Mouse (Mus musculus) spleen, adult 2 months (tissue): ENCODE data around the gene Aldh16a1.

Experiments
- CTCF ChIP-seq: fragments of 200-500 bp; IDR thresholded peaks from 2 replicates; pipeline ENCODE4 v1.5.1; 2011; ENCODE audit warnings: mild to moderate bottlenecking, inconsistent platforms; ENCODE audit not compliant: insufficient read depth, insufficient read length, insufficient replicate concordance; ENCODE audit errors: extremely low read depth
- POLR2A ChIP-seq: fragments of 200-500 bp; IDR thresholded peaks from 2 replicates; pipeline ENCODE4 v1.6.1; 2011; ENCODE audit warnings: low read depth, low read length, inconsistent platforms

DNA sequence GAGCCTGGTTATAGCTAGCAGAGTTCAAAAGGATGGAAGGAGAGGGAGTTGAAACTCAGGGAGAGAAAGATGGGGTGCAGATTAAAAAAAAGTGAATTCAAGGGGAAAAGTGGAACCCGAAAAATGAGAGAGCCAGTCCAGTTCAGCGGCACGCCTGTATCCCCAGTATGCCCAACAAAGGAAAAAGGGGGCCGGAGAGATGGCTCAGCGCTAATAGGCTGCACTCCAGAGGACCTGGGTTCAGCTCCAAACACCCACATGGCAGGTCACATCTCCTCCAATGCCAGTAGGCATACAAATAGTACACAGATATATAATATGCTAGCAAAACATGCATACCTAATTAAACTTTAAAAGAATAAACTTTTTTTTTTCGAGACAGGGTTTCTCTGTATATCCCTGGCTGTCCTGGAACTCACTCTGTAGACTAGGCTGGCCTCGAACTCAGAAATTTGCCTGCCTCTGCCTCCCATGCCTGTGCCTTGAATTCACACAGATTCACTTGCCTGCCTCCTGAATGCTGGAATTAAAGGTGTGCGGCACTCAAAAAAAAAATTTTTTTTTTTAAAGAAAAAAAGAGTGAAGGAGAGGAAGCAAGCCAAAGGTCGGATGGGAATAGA is 8.7 kb upstream of the Aldh16a1 start:
- TF ChIP-seq POLR2A: no peak
- no peak for TF ChIP-seq CTCF
